Mouse (Mus musculus): ENCODE measurements at regions not wholly inside any gene's neighbourhood (a gene's known extent, or its start where the extent isn't known, plus 50 kb on each side); places are given as distances from the start of the nearest gene placed in this dataset.
"Not testable (repeated sequence)": the region's sequence is repeated elsewhere in the genome, so short reads cannot be mapped to it uniquely, and the experiment has no call there.

GRCm38 (mm10) chr10:69044171-69044651, 107.0 kb upstream of the Rhobtb1 start:
- DNase-seq (ENCODE audit: low spot score) = no peak

DNA sequence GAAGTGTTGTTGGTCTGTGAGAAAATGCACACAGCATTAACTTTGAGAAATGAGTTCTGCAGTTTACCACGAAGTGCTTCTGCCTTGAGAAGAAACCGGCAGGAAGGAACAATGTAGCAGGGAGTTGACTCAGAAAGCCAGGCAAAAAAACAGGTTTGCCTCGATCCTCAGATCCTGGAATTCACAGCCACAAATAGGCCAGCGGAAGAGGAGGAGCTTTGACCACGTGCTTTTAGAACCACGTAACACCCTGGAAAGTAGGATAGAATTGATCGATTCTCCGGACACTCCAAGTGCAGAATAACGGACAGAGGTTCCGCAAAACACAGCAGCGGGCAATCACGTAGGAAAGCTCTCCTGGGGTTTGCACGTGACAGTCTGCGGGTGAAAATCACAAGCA, 106.0 kb upstream of the Rhobtb1 start:
- no peak for DNase-seq (ENCODE audit: low spot score)

DNA sequence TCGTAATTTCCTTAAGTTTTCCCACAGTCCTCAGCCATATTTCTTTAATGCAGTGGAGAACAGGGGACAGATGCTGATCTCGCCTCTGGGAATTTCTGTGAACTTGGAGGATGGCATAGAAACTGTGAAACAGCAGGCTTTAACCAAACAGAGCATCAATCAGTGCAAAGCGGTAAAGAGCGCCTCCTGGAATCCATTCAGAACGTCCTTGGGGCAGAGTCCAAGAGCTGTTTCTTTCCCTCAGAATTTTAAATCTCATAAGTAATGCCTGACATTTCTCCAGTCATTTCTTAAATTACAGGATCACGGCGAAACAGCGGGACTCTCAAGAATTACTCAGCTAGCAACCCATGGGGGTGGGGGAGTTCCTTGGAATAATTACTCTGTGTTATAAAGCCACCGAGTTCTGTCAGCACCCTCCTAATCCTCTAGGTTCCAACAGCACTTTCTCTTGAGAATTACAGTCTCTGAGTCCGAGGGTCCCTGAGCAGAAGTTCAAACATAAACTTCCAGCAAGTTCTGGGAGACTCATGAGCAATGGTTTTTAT, 105.2 kb upstream of the Rhobtb1 start:
- DNase-seq (ENCODE audit: low spot score) = no peak

DNA sequence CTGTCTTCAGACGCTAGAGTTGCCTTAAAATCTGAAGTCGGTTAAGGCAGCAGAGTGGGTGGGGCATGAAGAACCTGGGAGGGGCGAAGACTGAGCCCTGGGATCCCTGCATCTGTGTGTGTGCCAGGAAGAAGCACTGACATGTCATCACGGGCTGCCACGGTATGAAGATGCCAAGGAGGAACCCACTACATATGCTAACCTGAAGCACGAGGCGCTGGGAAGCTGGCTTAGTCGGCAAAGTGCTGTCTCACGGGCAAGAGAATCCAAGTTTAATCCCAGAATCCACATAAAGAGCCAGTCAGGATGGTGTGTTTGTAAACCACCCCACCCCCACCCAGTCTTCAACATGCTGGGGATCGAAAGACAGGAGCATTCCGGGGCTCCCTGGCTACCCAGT, 73.2 kb upstream of the Rhobtb1 start:
- DNase-seq (ENCODE audit: low spot score) = no peak

DNA sequence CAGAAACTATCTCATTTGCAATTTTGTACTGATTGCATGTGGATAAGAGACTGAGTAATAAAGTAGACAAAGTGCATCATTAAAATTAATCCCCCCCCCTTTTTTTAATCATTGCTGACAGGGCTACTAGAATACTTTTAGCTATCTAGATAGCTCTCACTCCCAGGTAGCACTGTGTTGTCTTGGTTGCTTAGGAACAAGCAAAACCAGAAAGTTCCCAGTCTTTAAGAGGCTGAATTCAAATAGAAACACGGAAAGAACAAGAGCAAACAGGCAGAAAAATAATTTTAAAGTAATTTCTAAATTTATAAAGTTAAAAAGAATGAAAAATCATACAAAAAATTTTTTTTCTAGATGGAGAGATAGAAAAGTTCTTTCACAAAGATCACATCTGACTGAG, 65.0 kb upstream of the Rhobtb1 start:
- no peak for DNase-seq (ENCODE audit: low spot score)

GRCm38 (mm10) chr10:69091872-69092271, 59.4 kb upstream of the Rhobtb1 start:
- no peak for DNase-seq (ENCODE audit: low spot score)

- no peak for DNase-seq (ENCODE audit: low spot score)
Observed at GRCm38 (mm10) chr10:69100021-69100420, 51.2 kb upstream of the Rhobtb1 start.

DNA sequence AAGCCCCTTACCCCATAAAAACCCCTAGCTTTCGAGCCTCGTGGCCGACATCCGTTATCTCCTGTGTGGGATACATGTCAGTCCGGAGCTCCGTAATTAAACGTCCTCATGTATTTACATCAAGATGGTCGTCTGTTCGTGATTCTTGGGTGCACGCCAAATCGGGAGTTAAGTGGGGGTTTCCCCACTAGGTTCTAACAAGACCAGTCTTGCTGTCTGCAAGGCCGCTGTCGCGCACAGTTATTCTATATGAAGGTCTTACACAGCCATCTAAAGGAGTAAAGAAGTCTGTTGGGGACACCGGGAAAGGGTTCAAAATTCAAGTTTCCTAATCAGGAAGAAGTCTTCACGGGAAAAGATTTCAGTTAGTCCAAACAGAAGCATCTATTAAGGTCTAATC, 50.5 kb upstream of the Rhobtb1 start:
- DNase-seq (ENCODE audit: low spot score) = not testable (repeated sequence)
